Comparison of ENCODE assay signal across 16 mouse cellular contexts in the genomic region with DNA sequence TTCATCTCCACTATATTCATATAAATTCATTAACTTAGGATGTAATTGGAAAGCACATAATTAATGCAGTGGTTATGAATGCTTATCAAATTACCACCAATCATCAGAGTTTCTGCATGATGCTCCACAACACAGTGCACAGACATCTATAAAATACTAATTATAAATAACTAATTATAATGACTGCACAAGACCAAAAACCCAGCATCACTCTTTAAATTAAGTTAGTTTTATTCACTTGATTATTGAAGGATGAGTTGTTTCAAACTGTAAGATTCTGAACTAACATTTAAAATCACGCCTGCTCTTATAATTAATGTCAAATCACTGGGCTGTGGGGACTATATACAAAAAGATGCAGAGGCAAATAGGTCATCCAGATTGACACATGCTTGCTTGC.
"Had no signal": no experiment of that assay in that cellular context is flagged by ENCODE, and none has a peak within 500 bp of the region (broad histone marks: within the 10 kb centered on the region; RNA-seq: fewer than 3 reads in every experiment).

No protein-coding gene starts in this region.

- H3K9me3 ChIP-seq: neural tube, embryonic 12.5 days; neural tube, embryonic 13.5 days; neural tube, embryonic 15.5 days; stomach, embryonic 15.5 days had no signal

- H3K27me3 ChIP-seq: neural tube, embryonic 12.5 days; neural tube, embryonic 13.5 days; neural tube, embryonic 15.5 days; stomach, embryonic 15.5 days had no signal

- H3K4me2 ChIP-seq: neural tube, embryonic 12.5 days; neural tube, embryonic 13.5 days; neural tube, embryonic 15.5 days; stomach, embryonic 15.5 days had no signal

- DNase-seq: right cerebral cortex, adult 18-20 months; right cerebral cortex, postnatal 14 days; right cerebral cortex, postnatal 25 days; right cerebral cortex, postnatal 4 days; spleen, adult 18-20 months; thymus, adult 18-20 months; thymus, adult 2 months; thymus, postnatal 14 days; thymus, postnatal 25 days; thymus, postnatal 36 days; thymus, postnatal 4 days had no signal

- H3K36me3 ChIP-seq: neural tube, embryonic 12.5 days; neural tube, embryonic 13.5 days; neural tube, embryonic 15.5 days; stomach, embryonic 15.5 days had no signal

- H3K4me1 ChIP-seq: neural tube, embryonic 12.5 days; neural tube, embryonic 13.5 days; neural tube, embryonic 15.5 days; stomach, embryonic 15.5 days had no signal

- H3K27ac ChIP-seq: neural tube, embryonic 12.5 days; neural tube, embryonic 13.5 days; neural tube, embryonic 15.5 days; stomach, embryonic 15.5 days; stomach, postnatal 0 days had no signal

- H3K4me3 ChIP-seq: neural tube, embryonic 12.5 days; neural tube, embryonic 13.5 days; neural tube, embryonic 15.5 days; stomach, embryonic 15.5 days had no signal

- H3K9ac ChIP-seq: neural tube, embryonic 12.5 days; neural tube, embryonic 13.5 days; neural tube, embryonic 15.5 days; stomach, embryonic 15.5 days had no signal
